Mouse (Mus musculus): Measurements from ENCODE around the gene Fam89a.

Fam89a gene

GRCm38 (mm10) chr8:124751709-124752173, at the start of gene Fam89a:
Gene Fam89a, minus strand, starts transcription at chr8:124751832.
- DNase-seq (ENCODE audit: low spot score), result peak; percentile 65

DNA sequence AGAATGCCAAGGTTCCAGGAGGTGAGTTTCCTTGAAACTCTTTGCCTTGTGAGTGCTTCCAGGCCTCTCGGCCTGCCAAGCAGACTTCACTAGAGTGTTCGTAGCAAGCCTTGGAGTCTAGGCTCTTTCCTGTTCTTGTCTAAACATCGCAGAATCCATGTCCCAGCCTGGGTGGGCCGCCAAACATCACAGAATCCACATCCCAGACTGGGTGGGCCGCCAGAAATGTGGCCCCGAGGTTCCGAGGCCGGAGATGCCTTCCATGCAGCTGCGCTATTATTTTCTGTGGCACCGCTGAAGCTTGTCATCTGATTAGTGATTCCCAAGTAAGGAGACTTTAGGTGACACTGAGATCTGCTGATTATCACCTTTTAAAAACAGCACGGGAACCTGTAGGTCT, 48.9 kb upstream of the Fam89a start:
- DNase-seq (ENCODE audit: low spot score), result no peak

- no peak for DNase-seq (ENCODE audit: low spot score)
Observed at GRCm38 (mm10) chr8:124795781-124796488, 44.3 kb upstream of the Fam89a start.

DNA sequence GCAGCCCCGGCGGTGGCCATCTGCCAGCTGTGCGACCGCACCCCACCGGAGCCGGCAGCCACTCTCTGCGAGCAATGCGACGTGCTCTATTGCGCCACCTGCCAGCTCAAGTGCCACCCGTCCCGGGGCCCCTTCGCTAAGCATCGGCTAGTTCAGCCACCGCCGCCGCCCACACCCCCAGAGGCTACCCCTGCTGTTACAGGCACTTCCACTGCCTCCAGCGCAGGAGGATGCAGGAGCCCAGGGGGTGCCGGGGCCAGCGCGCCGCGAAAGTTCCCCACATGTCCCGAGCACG, 42.8 kb upstream of the Fam89a start:
- DNase-seq (ENCODE audit: low spot score), result peak; percentile 81

- peak; percentile 46 for DNase-seq (ENCODE audit: low spot score)
Observed at GRCm38 (mm10) chr8:124793661-124794485, 42.2 kb upstream of the Fam89a start.

GRCm38 (mm10) chr8:124793172-124793651, 41.6 kb upstream of the Fam89a start:
- peak; percentile 86 for DNase-seq (ENCODE audit: low spot score)

GRCm38 (mm10) chr8:124792708-124793107, 41.1 kb upstream of the Fam89a start, which contains the start of gene Trim67:
Gene Trim67, plus strand, starts transcription at chr8:124793092.
- peak; percentile 86 for DNase-seq (ENCODE audit: low spot score)

GRCm38 (mm10) chr8:124792186-124792585, 40.6 kb upstream of the Fam89a start:
- DNase-seq (ENCODE audit: low spot score), result peak; percentile 37

GRCm38 (mm10) chr8:124791751-124792150, 40.1 kb upstream of the Fam89a start:
- no peak for DNase-seq (ENCODE audit: low spot score)

GRCm38 (mm10) chr8:124790676-124791075, 39.0 kb upstream of the Fam89a start:
- no peak for DNase-seq (ENCODE audit: low spot score)

GRCm38 (mm10) chr8:124784613-124785012, 33.0 kb upstream of the Fam89a start:
- no peak for DNase-seq (ENCODE audit: low spot score)

DNA sequence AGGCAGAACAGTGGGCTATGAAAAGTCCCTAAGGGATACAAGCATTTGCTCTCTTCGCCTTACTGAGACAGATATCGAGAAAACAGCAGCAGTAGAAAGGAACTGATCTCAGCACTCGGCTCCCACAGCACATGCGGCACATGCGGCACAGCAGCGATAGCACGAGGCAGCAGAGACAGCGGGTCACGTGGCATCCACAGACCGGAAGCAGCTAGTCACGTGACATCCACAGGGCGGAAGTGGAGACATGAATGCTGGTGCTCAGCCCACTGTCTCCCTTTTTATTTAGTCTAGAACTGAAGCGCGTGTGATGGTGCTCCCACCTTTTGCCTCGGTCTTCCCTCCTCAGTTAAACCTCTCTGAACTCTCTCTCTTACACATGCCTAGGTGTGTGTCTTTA, 31.6 kb upstream of the Fam89a start:
- DNase-seq (ENCODE audit: low spot score), result no peak

DNA sequence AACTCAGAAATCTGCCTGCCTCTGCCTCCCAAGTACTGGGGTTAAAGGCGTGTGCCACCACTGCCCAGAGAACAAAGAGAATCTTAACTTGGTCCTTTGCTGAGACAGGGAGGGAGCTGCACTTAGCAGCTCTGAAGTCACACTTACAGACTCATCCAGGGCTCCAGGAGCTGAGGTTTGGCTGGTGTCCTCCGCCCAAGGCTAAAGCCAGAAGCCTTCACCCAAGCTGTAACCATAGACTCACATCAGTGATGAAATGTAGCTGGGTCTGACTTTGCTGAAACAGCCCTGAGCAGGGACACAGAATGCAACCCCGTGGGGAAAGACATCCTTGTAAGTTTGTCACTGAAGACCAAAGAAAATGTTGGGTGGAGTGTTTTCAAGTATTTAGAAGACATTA, 30.8 kb upstream of the Fam89a start:
- no peak for DNase-seq (ENCODE audit: low spot score)

DNA sequence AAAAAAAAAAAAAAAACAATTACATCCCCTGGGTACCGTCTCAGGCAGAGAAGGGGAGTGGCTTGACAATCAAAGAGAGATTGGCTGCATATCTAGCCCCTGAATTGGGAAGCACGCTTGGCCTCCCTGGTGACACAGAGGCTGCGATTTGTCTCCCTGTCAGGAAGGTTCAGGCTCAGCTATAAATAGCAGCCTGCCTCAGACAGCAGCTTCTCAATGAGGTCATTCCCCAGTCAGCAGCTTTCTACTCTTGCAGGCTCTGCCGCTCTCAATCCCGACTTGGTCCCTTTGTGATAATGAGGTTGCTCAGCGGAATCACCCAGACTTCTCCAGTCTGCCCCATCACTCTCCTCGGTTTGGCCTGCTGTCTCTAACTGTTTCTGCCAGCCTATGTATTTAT, 28.6 kb upstream of the Fam89a start:
- peak; percentile 81 for DNase-seq (ENCODE audit: low spot score)

GRCm38 (mm10) chr8:124775695-124776094, 24.1 kb upstream of the Fam89a start:
- peak; percentile 91 for DNase-seq (ENCODE audit: low spot score)

DNA sequence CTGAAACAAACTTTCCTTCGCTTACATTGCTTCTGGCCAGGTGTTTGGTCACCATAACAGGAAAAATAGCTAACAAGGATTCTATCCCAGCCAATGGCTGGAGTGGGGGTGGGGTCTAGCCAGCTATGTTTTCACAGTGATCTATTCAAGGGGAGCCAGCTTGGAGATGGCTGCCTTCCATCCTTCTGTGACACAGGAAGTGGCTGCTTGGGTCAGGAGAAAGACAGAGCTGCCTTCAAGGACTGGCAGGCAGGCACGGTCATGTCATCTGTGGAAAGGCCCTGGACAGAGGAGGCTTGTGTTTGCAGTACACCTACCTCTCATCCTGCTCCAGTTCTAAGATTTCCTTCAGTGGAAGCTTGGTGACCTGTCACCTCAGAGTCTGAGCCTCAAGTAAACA, 20.8 kb upstream of the Fam89a start:
- DNase-seq (ENCODE audit: low spot score), result no peak

- no peak for DNase-seq (ENCODE audit: low spot score)
Observed at GRCm38 (mm10) chr8:124763061-124763460, 11.4 kb upstream of the Fam89a start.

DNA sequence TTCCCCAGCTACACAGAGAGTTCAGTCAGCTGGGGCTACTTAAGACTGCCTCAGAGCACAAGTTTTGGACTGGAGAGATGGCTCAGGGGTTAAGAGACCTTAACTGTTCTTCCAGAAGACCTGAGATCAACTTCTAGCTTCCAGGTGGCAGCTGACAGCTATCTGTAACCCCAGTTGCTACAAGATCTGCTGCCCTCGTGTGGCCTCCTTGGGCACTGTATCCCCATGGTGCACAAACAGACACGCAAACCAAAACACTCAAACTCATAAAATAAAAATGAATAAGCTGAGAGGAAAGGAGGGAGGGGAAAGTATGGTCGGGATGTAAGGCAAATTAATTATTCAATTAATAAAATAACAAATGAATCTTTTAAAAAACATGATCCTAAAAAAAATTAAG, 6.9 kb upstream of the Fam89a start:
- peak; percentile 32 for DNase-seq (ENCODE audit: low spot score)

GRCm38 (mm10) chr8:124756601-124757000, 5.0 kb upstream of the Fam89a start:
- no peak for DNase-seq (ENCODE audit: low spot score)

DNA sequence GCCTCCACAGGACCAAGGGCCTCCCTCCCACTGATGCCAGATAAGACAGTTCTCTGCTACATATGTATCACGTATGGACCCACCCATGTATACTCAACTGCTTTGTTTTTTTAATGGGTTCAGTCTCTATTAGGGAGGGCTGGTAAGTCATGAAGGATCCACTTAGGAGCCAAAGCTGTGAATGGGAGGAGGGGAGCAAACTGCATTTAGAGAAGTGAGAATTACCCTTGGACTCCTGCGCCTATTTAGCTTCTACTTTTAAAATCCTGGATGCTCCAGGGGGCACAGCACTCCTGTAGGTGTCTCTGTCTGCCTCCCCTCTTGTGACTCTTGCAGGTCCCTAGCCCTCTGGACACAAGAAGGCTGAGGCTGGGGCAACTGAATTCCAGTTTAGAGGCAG, 4.5 kb upstream of the Fam89a start:
- DNase-seq (ENCODE audit: low spot score), result no peak

- no peak for DNase-seq (ENCODE audit: low spot score)
Observed at GRCm38 (mm10) chr8:124755481-124755880, 3.8 kb upstream of the Fam89a start.

DNA sequence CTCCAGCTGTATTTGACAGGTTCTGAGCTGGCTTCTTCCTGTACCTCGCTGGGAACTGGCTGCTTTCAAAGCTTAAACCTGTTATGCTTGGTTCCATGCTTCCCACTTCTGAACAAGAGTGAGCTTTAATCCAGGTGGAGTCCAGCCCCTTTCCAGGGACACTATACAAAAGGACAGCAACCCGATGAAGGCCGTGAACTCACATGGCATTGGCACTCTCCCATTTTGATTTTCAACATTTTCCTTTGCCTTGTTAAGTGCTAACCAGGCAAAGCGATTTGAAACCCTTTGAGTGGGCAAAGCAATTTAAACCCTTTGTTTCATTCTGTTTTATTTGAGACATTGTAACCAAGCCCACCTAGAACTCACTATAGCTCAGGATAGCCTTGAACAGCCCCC, 3.2 kb upstream of the Fam89a start:
- DNase-seq (ENCODE audit: low spot score), result no peak

GRCm38 (mm10) chr8:124754101-124754791, 2.6 kb upstream of the Fam89a start:
- DNase-seq (ENCODE audit: low spot score), result peak; percentile 26
